Mouse (Mus musculus): ENCODE data around the gene Zgrf1. TPM values are rescaled to one million over a fixed set of nuclear protein-coding genes. Genes with fewer than 3 reads are reported as not detected.

Gene Zgrf1
- polyA plus RNA-seq, 1 experiment from 2014 or later: 12.6 TPM

GRCm38 (mm10) chr3:127630735-127631372 is 77.6 kb downstream of the Zgrf1 start:
- Histone ChIP-seq H3K27me3 (ENCODE audit: control insufficient read depth, insufficient read depth, low read length) (peaks cover 52% of the 10 kb centered on the region), H3K27ac (ENCODE audit: low read depth, low read length) (no peak overlapping the region), H3K9me3 (ENCODE audit: control insufficient read depth, low read length) (no peaks in the 10 kb centered on the region), H3K4me2 (replicated peaks; ENCODE audit: low read depth, low read length) (no peak overlapping the region), H3K9ac (ENCODE audit: low read depth, low read length) (no peak overlapping the region), H3K4me3 (ENCODE audit: low read depth, low read length) (no peak overlapping the region), H3K36me3 (ENCODE audit: control insufficient read depth, insufficient read depth, low read length) (no peaks in the 10 kb centered on the region), H3K4me1 (replicated peaks; ENCODE audit: control insufficient read depth, insufficient read depth, low read length) (peaks cover 7% of the 10 kb centered on the region)
- ATAC-seq (ENCODE audit: low FRiP score) (no peak), DNase-seq (ENCODE audit: low spot score) (peak; percentile 55)
- under 1% methylated on average over 17 of the region's 17 CpGs for WGBS

- peaks cover 7% of the 10 kb centered on the region for H3K4me1 ChIP-seq (replicated peaks; ENCODE audit: control insufficient read depth, insufficient read depth, low read length)
- no peaks in the 10 kb centered on the region for H3K9me3 ChIP-seq (ENCODE audit: control insufficient read depth, low read length)
- H3K4me2 ChIP-seq (replicated peaks; ENCODE audit: low read depth, low read length): peak overlapping the region; percentile 53
- 0 out of 2 replicates have a peak overlapping the region, but pooled peaks have one; percentile 12 for H3K27ac ChIP-seq (ENCODE audit: low read depth, low read length)
- peaks cover 51% of the 10 kb centered on the region for H3K27me3 ChIP-seq (ENCODE audit: control insufficient read depth, insufficient read depth, low read length)
- no peaks in the 10 kb centered on the region for H3K36me3 ChIP-seq (ENCODE audit: control insufficient read depth, insufficient read depth, low read length)
- H3K4me3 ChIP-seq (ENCODE audit: low read depth, low read length): no peak overlapping the region
- WGBS: 1% methylated on average over 10 of the region's 10 CpGs
- peak; percentile 54 for DNase-seq (ENCODE audit: low spot score)
- ATAC-seq (ENCODE audit: low FRiP score): no peak
- H3K9ac ChIP-seq (ENCODE audit: low read depth, low read length): no peak overlapping the region
These were observed 78.3 kb downstream of the Zgrf1 start for GRCm38 (mm10) chr3:127631582-127631981.

- ATAC-seq (ENCODE audit: low FRiP score) (peak; percentile 85), DNase-seq (ENCODE audit: low spot score) (peak; percentile 89)
- peak overlapping the region; percentile 53 for H3K4me2 ChIP-seq (replicated peaks; ENCODE audit: low read depth, low read length)
- no peaks in the 10 kb centered on the region for H3K9me3 ChIP-seq (ENCODE audit: control insufficient read depth, low read length)
- H3K4me1 ChIP-seq (replicated peaks; ENCODE audit: control insufficient read depth, insufficient read depth, low read length): peaks cover 4% of the 10 kb centered on the region
- under 1% methylated on average over 25 of the region's 32 CpGs for WGBS
- peak overlapping the region; percentile 4; the same call in 1 of the 2 replicates for H3K9ac ChIP-seq (ENCODE audit: low read depth, low read length)
- H3K36me3 ChIP-seq (ENCODE audit: control insufficient read depth, insufficient read depth, low read length): no peaks in the 10 kb centered on the region
- H3K27me3 ChIP-seq (ENCODE audit: control insufficient read depth, insufficient read depth, low read length): peaks cover 52% of the 10 kb centered on the region
- H3K4me3 ChIP-seq (ENCODE audit: low read depth, low read length): peak overlapping the region; percentile 62
- peak overlapping the region; percentile 93; the same call in 1 of the 2 replicates for H3K27ac ChIP-seq (ENCODE audit: low read depth, low read length)
These were observed 79.2 kb downstream of the Zgrf1 start for GRCm38 (mm10) chr3:127632531-127632930.

- Histone ChIP-seq H3K4me2 (replicated peaks; ENCODE audit: low read depth, low read length) (peak within 1 kb of the TSS; percentile 53), H3K4me1 (replicated peaks; ENCODE audit: control insufficient read depth, insufficient read depth, low read length) (peaks cover 4% of the 10 kb centered on the region), H3K9ac (ENCODE audit: low read depth, low read length) (peak within 1 kb of the TSS; percentile 66), H3K9me3 (ENCODE audit: control insufficient read depth, low read length) (no peaks in the 10 kb centered on the region), H3K4me3 (ENCODE audit: low read depth, low read length) (peak within 1 kb of the TSS; percentile 62), H3K36me3 (ENCODE audit: control insufficient read depth, insufficient read depth, low read length) (no peaks in the 10 kb centered on the region), H3K27me3 (ENCODE audit: control insufficient read depth, insufficient read depth, low read length) (peaks cover 57% of the 10 kb centered on the region), H3K27ac (ENCODE audit: low read depth, low read length) (peak within 1 kb of the TSS; percentile 93)
- under 1% methylated on average over 80 of the region's 92 CpGs for whole genome bisulfite sequencing
- DNase-seq (ENCODE audit: low spot score) (peak; percentile 70), ATAC-seq (ENCODE audit: low FRiP score) (peak; percentile 74)
These were observed 80.1 kb downstream of the Zgrf1 start, which contains the start of gene Neurog2 for GRCm38 (mm10) chr3:127633080-127634032. Gene Neurog2, plus strand, starts transcription at chr3:127633135.

GRCm38 (mm10) chr3:127634101-127634983 is 81.1 kb downstream of the Zgrf1 start:
- DNase-seq (ENCODE audit: low spot score) (peak; percentile 94), ATAC-seq (ENCODE audit: low FRiP score) (peak; percentile 60)
- Histone ChIP-seq H3K4me2 (replicated peaks; ENCODE audit: low read depth, low read length) (peak overlapping the region; percentile 53), H3K36me3 (ENCODE audit: control insufficient read depth, insufficient read depth, low read length) (no peaks in the 10 kb centered on the region), H3K4me1 (replicated peaks; ENCODE audit: control insufficient read depth, insufficient read depth, low read length) (peaks cover under 1% of the 10 kb centered on the region; the same call in 1 of the 2 replicates), H3K27ac (ENCODE audit: low read depth, low read length) (peak overlapping the region; percentile 93), H3K4me3 (ENCODE audit: low read depth, low read length) (peak overlapping the region; percentile 62), H3K9ac (ENCODE audit: low read depth, low read length) (peak overlapping the region; percentile 66), H3K27me3 (ENCODE audit: control insufficient read depth, insufficient read depth, low read length) (peaks cover 53% of the 10 kb centered on the region), H3K9me3 (ENCODE audit: control insufficient read depth, low read length) (no peaks in the 10 kb centered on the region)
- WGBS: under 1% methylated on average over 55 of the region's 58 CpGs

GRCm38 (mm10) chr3:127634984-127635349 is 81.7 kb downstream of the Zgrf1 start:
- H3K9ac ChIP-seq (ENCODE audit: low read depth, low read length): no peak overlapping the region

GRCm38 (mm10) chr3:127639875-127640761 is 86.8 kb downstream of the Zgrf1 start:
- Histone ChIP-seq H3K4me1 (replicated peaks; ENCODE audit: control insufficient read depth, insufficient read depth, low read length) (peaks cover 5% of the 10 kb centered on the region), H3K9ac (ENCODE audit: low read depth, low read length) (0 out of 2 replicates have a peak overlapping the region, but pooled peaks have one; percentile 19), H3K9me3 (ENCODE audit: control insufficient read depth, low read length) (no peaks in the 10 kb centered on the region), H3K4me3 (ENCODE audit: low read depth, low read length) (no peak overlapping the region), H3K36me3 (ENCODE audit: control insufficient read depth, insufficient read depth, low read length) (no peaks in the 10 kb centered on the region), H3K27ac (ENCODE audit: low read depth, low read length) (no peak overlapping the region; the same call in 1 of the 2 replicates), H3K27me3 (ENCODE audit: control insufficient read depth, insufficient read depth, low read length) (peaks cover 50% of the 10 kb centered on the region), H3K4me2 (replicated peaks; ENCODE audit: low read depth, low read length) (peak overlapping the region; percentile 28)
- under 1% methylated on average over 36 of the region's 36 CpGs for WGBS
- peak; percentile 90 for DNase-seq (ENCODE audit: low spot score)
- ATAC-seq (ENCODE audit: low FRiP score): peak; percentile 81

More at GRCm38 (mm10) chr3:127634984-127635349, 81.7 kb downstream of the Zgrf1 start:
- Histone ChIP-seq H3K4me1 (replicated peaks; ENCODE audit: control insufficient read depth, insufficient read depth, low read length) (peaks cover 4% of the 10 kb centered on the region), H3K27me3 (ENCODE audit: control insufficient read depth, insufficient read depth, low read length) (peaks cover 54% of the 10 kb centered on the region), H3K4me2 (replicated peaks; ENCODE audit: low read depth, low read length) (peak overlapping the region; percentile 53), H3K36me3 (ENCODE audit: control insufficient read depth, insufficient read depth, low read length) (no peaks in the 10 kb centered on the region), H3K4me3 (ENCODE audit: low read depth, low read length) (peak overlapping the region; percentile 62), H3K27ac (ENCODE audit: low read depth, low read length) (no peak overlapping the region), H3K9me3 (ENCODE audit: control insufficient read depth, low read length) (no peaks in the 10 kb centered on the region)
- ATAC-seq (ENCODE audit: low FRiP score): no peak
- no peak for DNase-seq (ENCODE audit: low spot score)
- WGBS: under 1% methylated on average over 3 of the region's 3 CpGs

Data from hindbrain, embryonic 11.5 days (tissue).